Mouse (Mus musculus) midbrain, embryonic 16.5 days (tissue): ENCODE measurements around the gene Hist1h2af. TPM values are rescaled to one million over a fixed set of nuclear protein-coding genes. Genes with fewer than 3 reads are reported as not detected.
"Not testable (repeated sequence)": the region's sequence is repeated elsewhere in the genome, so short reads cannot be mapped to it uniquely, and the experiment has no call there.

Experiments
- ATAC-seq: fragments of 200-750 bp; cut with Nextera tagmentation; 2 replicates; pipeline ENCODE4 v1.8.0; 2017; ENCODE audit warnings: moderate TSS enrichment
- H3K27ac ChIP-seq: fragments of 300-500 bp; sonication (generic); 2 replicates; pipeline ENCODE4 v1.5.1; 2014; ENCODE audit warnings: mild to moderate bottlenecking, low read length, mixed read lengths
- H3K27me3 ChIP-seq: fragments of 300-500 bp; sonication (generic); 2 replicates; pipeline ENCODE4 v1.6.1; 2014; ENCODE audit warnings: low read depth, low read length, mixed read lengths; ENCODE audit not compliant: control insufficient read depth, insufficient read depth
- H3K36me3 ChIP-seq: fragments of 300-500 bp; sonication (generic); 2 replicates; pipeline ENCODE4 v1.6.1; 2014; ENCODE audit warnings: mild to moderate bottlenecking, low read length, moderate library complexity, mixed read lengths; ENCODE audit not compliant: control insufficient read depth, insufficient read depth
- H3K4me1 ChIP-seq: fragments of 300-500 bp; sonication (generic); 2 replicates; pipeline ENCODE4 v1.6.1; 2014; ENCODE audit warnings: mild to moderate bottlenecking, low read length, mixed read lengths; ENCODE audit not compliant: control insufficient read depth, insufficient read depth
- H3K4me2 ChIP-seq: fragments of 300-500 bp; sonication (generic); 2 replicates; pipeline ENCODE4 v1.6.1; 2014; ENCODE audit warnings: mild to moderate bottlenecking, low read length, mixed read lengths
- H3K4me3 ChIP-seq: fragments of 300-500 bp; sonication (generic); 2 replicates; pipeline ENCODE4 v1.5.1; 2014; ENCODE audit warnings: low read depth, mild to moderate bottlenecking, low read length, moderate library complexity, mixed read lengths
- H3K9ac ChIP-seq: fragments of 300-500 bp; sonication (generic); 2 replicates; pipeline ENCODE4 v1.6.1; 2014; ENCODE audit warnings: low read depth, low read length, mixed read lengths
- H3K9me3 ChIP-seq: fragments of 300-500 bp; sonication (generic); replicated peaks from 2 replicates; pipeline ENCODE4 v1.6.1; 2014; ENCODE audit warnings: mild to moderate bottlenecking, low read length, mixed read lengths; ENCODE audit not compliant: control insufficient read depth, poor library complexity, severe bottlenecking
- WGBS: fragments of 180-500 bp; shearing (Covaris S2); extraction: QIAGEN DNeasy Blood & Tissue Kit; methylation state at CpG from one replicate; pipeline ENCODE4 v1.1.7; 2014; 5-methylcytosine and 5-hydroxymethylcytosine counted together
- polyA plus RNA-seq: library from polyadenylated mRNA; unstranded; fragments of >200 nt; fragmentation: Nextera tagmentation; extraction: Ambion mirVana; gene quantifications from 2 replicates; pipeline ENCODE4 v1.2.1, GENCODE M21; 2015

The Hist1h2af gene
- polyA plus RNA-seq, 1 experiment from 2014 or later = not detected

- Histone ChIP-seq H3K4me2 (peak overlapping the region; percentile 17; the same call in 1 of the 2 replicates), H3K36me3 (no peaks in the 10 kb centered on the region), H3K4me1 (peaks cover 27% of the 10 kb centered on the region), H3K9me3 (no peaks in the 10 kb centered on the region), H3K27me3 (no peaks in the 10 kb centered on the region), H3K27ac (no peak overlapping the region), H3K9ac (no peak overlapping the region), H3K4me3 (no peak overlapping the region)
- no peak for ATAC-seq
- WGBS = 19% methylated on average over 7 of the region's 7 CpGs
Observed at GRCm38 (mm10) chr13:23536076-23536822, 2.5 kb downstream of the Hist1h2af start.

- Histone ChIP-seq H3K9me3 (no peaks in the 10 kb centered on the region), H3K36me3 (no peaks in the 10 kb centered on the region), H3K9ac (no peak overlapping the region), H3K4me1 (peaks cover 23% of the 10 kb centered on the region), H3K27me3 (no peaks in the 10 kb centered on the region), H3K27ac (no peak overlapping the region), H3K4me2 (no peak overlapping the region), H3K4me3 (no peak overlapping the region)
- ATAC-seq = no peak
- 79% methylated on average over 3 of the region's 3 CpGs for WGBS
Observed at GRCm38 (mm10) chr13:23537006-23537710, 3.5 kb downstream of the Hist1h2af start.

GRCm38 (mm10) chr13:23538249-23538648, 4.5 kb downstream of the Hist1h2af start:
- Histone ChIP-seq H3K27ac (no peak overlapping the region), H3K9ac (no peak overlapping the region), H3K9me3 (no peaks in the 10 kb centered on the region), H3K4me1 (peaks cover 16% of the 10 kb centered on the region), H3K4me3 (no peak overlapping the region), H3K36me3 (no peaks in the 10 kb centered on the region), H3K4me2 (no peak overlapping the region), H3K27me3 (no peaks in the 10 kb centered on the region)
- no peak for ATAC-seq
- WGBS = 79% methylated on average over 5 of the region's 5 CpGs

GRCm38 (mm10) chr13:23539821-23540220, 6.1 kb downstream of the Hist1h2af start:
- H3K4me1 ChIP-seq, H3K4me2 ChIP-seq, ATAC-seq, H3K9me3 ChIP-seq, H3K27me3 ChIP-seq, H3K9ac ChIP-seq, H3K4me3 ChIP-seq, H3K36me3 ChIP-seq, H3K27ac ChIP-seq: not testable (repeated sequence)
- 80% methylated on average over 1 of the region's 1 CpGs for WGBS

- no peak for ATAC-seq
- no peaks in the 10 kb centered on the region for H3K27me3 ChIP-seq
- peaks cover 6% of the 10 kb centered on the region for H3K4me1 ChIP-seq
- H3K9ac ChIP-seq = no peak overlapping the region
- no peak overlapping the region for H3K4me3 ChIP-seq
- no peak overlapping the region for H3K27ac ChIP-seq
- H3K36me3 ChIP-seq = no peaks in the 10 kb centered on the region
- no peaks in the 10 kb centered on the region for H3K9me3 ChIP-seq
- 93% methylated on average over 3 of the region's 3 CpGs for WGBS
- H3K4me2 ChIP-seq = no peak overlapping the region
Observed at GRCm38 (mm10) chr13:23541497-23541896, 7.8 kb downstream of the Hist1h2af start.

- not testable (repeated sequence) for H3K36me3 ChIP-seq, H3K4me1 ChIP-seq, H3K9me3 ChIP-seq, H3K27ac ChIP-seq, H3K27me3 ChIP-seq, ATAC-seq
- WGBS = 5% methylated on average over 3 of the region's 3 CpGs
- peak overlapping the region; percentile 49 for H3K9ac ChIP-seq
- peak overlapping the region; percentile 44 for H3K4me3 ChIP-seq
- H3K4me2 ChIP-seq = peak overlapping the region; percentile 83
Observed at GRCm38 (mm10) chr13:23542225-23542980, 8.7 kb downstream of the Hist1h2af start.

GRCm38 (mm10) chr13:23542999-23543607, 9.4 kb downstream of the Hist1h2af start, which contains the start of gene Hist1h2bh:
Gene Hist1h2bh (minus strand): TSS chr13:23543392.
- not testable (repeated sequence) for H3K36me3 ChIP-seq, H3K4me1 ChIP-seq, H3K27me3 ChIP-seq, H3K9me3 ChIP-seq
- peak; percentile 90 for ATAC-seq
- H3K4me3 ChIP-seq = peak within 1 kb of the TSS; percentile 48
- peak within 1 kb of the TSS; percentile 75 for H3K27ac ChIP-seq
- peak within 1 kb of the TSS; percentile 83 for H3K4me2 ChIP-seq
- WGBS = under 1% methylated on average over 27 of the region's 42 CpGs
- H3K9ac ChIP-seq = peak within 1 kb of the TSS; percentile 49

GRCm38 (mm10) chr13:23543965-23544786, 10.5 kb downstream of the Hist1h2af start, which contains the start of gene Hist1h3f:
Gene Hist1h3f (plus strand): TSS chr13:23544052.
- H3K4me1 ChIP-seq = peaks cover 6% of the 10 kb centered on the region
- peak; percentile 96 for ATAC-seq
- H3K27me3 ChIP-seq = no peaks in the 10 kb centered on the region
- no peaks in the 10 kb centered on the region for H3K9me3 ChIP-seq
- peak within 1 kb of the TSS; percentile 88 for H3K27ac ChIP-seq
- WGBS = under 1% methylated on average over 19 of the region's 45 CpGs
- H3K4me2 ChIP-seq = peak within 1 kb of the TSS; percentile 83
- peak within 1 kb of the TSS; percentile 48 for H3K4me3 ChIP-seq
- peak within 1 kb of the TSS; percentile 65 for H3K9ac ChIP-seq
- H3K36me3 ChIP-seq = no peaks in the 10 kb centered on the region
